Mouse (Mus musculus) embryo, embryonic 11 days (tissue): ENCODE measurements at regions not wholly inside any gene's neighbourhood (a gene's known extent, or its start where the extent isn't known, plus 50 kb on each side); places are given as distances from the start of the nearest gene placed in this dataset.

ENCODE experiments used
- DNase-seq: peaks from one replicate; pipeline ENCODE4 v3.0.0-alpha.2; 2015

- no peak for DNase-seq
Measured at GRCm38 (mm10) chr14:18391824-18392486, 60.3 kb upstream of the Ube2e1 start.

DNA sequence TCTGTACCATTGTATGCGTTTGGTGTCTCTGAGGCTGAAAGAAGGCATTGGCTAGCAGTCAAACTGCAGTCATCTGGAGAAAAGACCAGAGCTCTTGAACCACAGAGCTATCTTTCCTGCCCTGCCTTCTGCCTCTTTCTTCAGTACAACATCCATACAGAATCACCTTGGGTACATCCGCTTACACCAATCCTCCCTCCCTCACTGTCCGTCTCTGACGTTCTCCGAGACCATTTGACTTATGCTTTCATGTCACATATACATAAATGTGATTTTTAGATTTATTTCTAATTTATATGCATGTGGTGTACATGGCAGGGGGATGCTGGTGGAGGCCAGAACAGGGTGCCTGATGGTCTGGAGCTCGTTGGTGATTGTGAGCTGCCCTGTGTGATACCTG, 57.7 kb upstream of the Ube2e1 start:
- DNase-seq: no peak

DNA sequence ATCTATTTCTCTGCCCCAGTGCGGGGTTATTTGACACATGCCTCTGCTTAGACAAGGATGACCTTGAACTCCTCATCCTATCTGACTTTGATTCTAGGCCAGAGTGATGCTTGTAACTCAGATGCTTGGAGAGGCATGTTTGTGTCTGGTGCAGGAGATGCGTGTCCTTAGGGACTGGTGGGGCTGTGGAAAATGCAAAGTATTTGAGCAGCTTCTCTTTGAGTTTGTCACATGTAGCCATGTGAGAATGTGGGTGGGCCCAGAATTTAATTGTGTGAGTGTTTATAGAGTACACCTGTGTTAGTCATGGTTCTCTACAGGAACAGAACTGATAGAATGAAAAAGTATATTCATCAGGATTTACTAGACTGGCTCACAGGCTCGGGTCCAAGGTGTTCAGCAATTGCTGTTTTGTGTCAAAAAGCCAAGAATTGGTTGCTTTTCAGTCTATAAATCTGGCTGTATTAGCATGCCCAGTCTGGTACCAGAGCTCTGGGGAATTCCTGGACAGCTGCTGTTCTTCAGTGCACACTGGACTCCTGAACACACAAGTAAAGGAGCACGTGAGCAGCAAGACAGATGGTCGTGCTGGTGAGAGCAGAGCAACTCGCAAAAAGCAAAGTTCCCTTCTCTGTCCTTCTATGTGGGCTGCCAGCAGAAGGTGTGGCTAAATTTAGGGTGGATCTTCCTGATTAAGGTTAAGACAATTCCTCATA, 54.5 kb upstream of the Ube2e1 start:
- no peak for DNase-seq
